Mouse (Mus musculus) C2C12 (cell line): Measurements from ENCODE around the gene Mpig6b. TPM values are rescaled to one million over a fixed set of nuclear protein-coding genes. Genes with fewer than 3 reads are reported as not detected.

ENCODE experiments used
- H3K27me3 ChIP-seq: one replicate; pipeline ENCODE4 v1.6.1; 2011; ENCODE audit not compliant: control insufficient read depth, insufficient read depth, insufficient read length
- H3K36me3 ChIP-seq: one replicate; pipeline ENCODE4 v1.6.1; 2011; ENCODE audit not compliant: control insufficient read depth, insufficient read depth
- H3K4me3 ChIP-seq: one replicate; pipeline ENCODE4 v1.5.1; 2011; ENCODE audit warnings: mild to moderate bottlenecking, control low read depth; ENCODE audit not compliant: poor library complexity, insufficient read depth, severe bottlenecking
- H3K79me2 ChIP-seq: one replicate; pipeline ENCODE4 v1.6.1; 2011; ENCODE audit not compliant: control insufficient read depth, insufficient read depth
- H3K79me3 ChIP-seq: one replicate; pipeline ENCODE4 v1.6.1; 2011; ENCODE audit warnings: low read depth, control low read depth
- H3ac ChIP-seq: one replicate; pipeline ENCODE3; 2011; ENCODE audit warnings: low read depth; ENCODE audit not compliant: control insufficient read depth, insufficient read length
- CEBPB ChIP-seq: IDR thresholded peaks from one replicate; pipeline ENCODE4 v1.6.1; 2011; ENCODE audit warnings: low read depth, mild to moderate bottlenecking, control low read depth, moderate library complexity
- CTCF ChIP-seq: IDR thresholded peaks from one replicate; pipeline ENCODE4 v1.5.1; 2011; ENCODE audit not compliant: control insufficient read depth, insufficient read depth, insufficient read length
- FOSL1 ChIP-seq: IDR thresholded peaks from one replicate; pipeline ENCODE4 v1.8.0; 2011; ENCODE audit warnings: mild to moderate bottlenecking, low read length; ENCODE audit not compliant: poor library complexity, insufficient read depth, severe bottlenecking
- MAX ChIP-seq: IDR thresholded peaks from one replicate; pipeline ENCODE4 v1.6.1; 2011; ENCODE audit warnings: mild to moderate bottlenecking, control low read depth
- MYOD1 ChIP-seq: IDR thresholded peaks from one replicate; pipeline ENCODE4 v1.6.1; 2011; ENCODE audit warnings: low read depth; ENCODE audit not compliant: control insufficient read depth, insufficient read length
- MYOG ChIP-seq: IDR thresholded peaks from one replicate; pipeline ENCODE4 v1.6.1; 2011; ENCODE audit not compliant: control insufficient read depth, insufficient read length; ENCODE audit errors: extremely low read depth
- USF1 ChIP-seq: IDR thresholded peaks from one replicate; pipeline ENCODE4 v1.6.1; 2011; ENCODE audit warnings: low read depth, mild to moderate bottlenecking, control low read depth, moderate library complexity
- polyA plus RNA-seq: library from polyadenylated mRNA; unstranded; fragments of >200 nt; fragmentation: generic; extraction: Trizol; gene quantifications from one replicate; pipeline ENCODE4 v1.2.1, GENCODE M21; 2012; ENCODE audit warnings: missing spikeins

Gene Mpig6b
- polyA plus RNA-seq, 1 experiment: 0.04 TPM

GRCm38 (mm10) chr17:35076507-35077176 is 10.7 kb upstream of the Mpig6b start, which contains the start of gene Ly6g6e:
Gene Ly6g6e (plus strand): TSS chr17:35076902.
- Histone ChIP-seq H3K79me2 (no peaks in the 10 kb centered on the region), H3K4me3 (no peak within 1 kb of the TSS), H3K79me3 (no peaks in the 10 kb centered on the region), H3K27me3 (peaks cover 19% of the 10 kb centered on the region), H3K36me3 (no peaks in the 10 kb centered on the region), H3ac (peak within 1 kb of the TSS; percentile 42)
- TF ChIP-seq USF1: no peak
- TF ChIP-seq FOSL1: no peak
- TF ChIP-seq CEBPB: no peak
- no peak for TF ChIP-seq MYOD1
- no peak for TF ChIP-seq MAX
- TF ChIP-seq MYOG: no peak

DNA sequence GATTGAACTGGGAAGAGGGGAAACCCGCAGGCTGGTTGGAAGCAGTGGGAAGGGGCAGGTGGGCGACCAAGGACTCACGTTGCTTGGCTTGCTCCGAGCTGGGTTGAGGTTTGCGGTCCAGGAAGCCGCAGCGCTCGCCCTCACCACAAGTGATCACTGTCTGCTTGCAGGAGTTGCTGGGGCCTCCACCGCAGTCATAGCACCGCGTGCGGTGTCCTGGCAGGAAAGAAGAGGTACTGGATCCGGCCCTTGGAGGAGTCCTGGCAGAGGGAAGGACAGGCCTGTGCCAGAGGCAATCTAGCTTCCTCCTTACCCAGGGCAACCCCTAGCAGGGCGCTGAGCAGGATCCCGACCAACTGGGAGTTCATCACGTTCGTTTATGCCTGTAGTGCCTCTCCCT is 8.1 kb upstream of the Mpig6b start:
- no peaks in the 10 kb centered on the region for H3K36me3 ChIP-seq
- H3ac ChIP-seq: no peak overlapping the region
- no peak overlapping the region for H3K4me3 ChIP-seq
- no peaks in the 10 kb centered on the region for H3K79me2 ChIP-seq
- no peak for TF ChIP-seq MYOD1
- TF ChIP-seq USF1: no peak
- no peak for TF ChIP-seq MAX
- TF ChIP-seq FOSL1: no peak
- TF ChIP-seq CEBPB: no peak
- TF ChIP-seq CTCF: no peak
- TF ChIP-seq MYOG: no peak
- peaks cover 17% of the 10 kb centered on the region for H3K27me3 ChIP-seq
- no peaks in the 10 kb centered on the region for H3K79me3 ChIP-seq

GRCm38 (mm10) chr17:35071454-35071853 is 5.5 kb upstream of the Mpig6b start:
- Histone ChIP-seq H3ac (no peak overlapping the region), H3K36me3 (no peaks in the 10 kb centered on the region), H3K4me3 (no peak overlapping the region), H3K27me3 (peaks cover 3% of the 10 kb centered on the region), H3K79me2 (no peaks in the 10 kb centered on the region), H3K79me3 (no peaks in the 10 kb centered on the region)
- TF ChIP-seq USF1 (no peak), CEBPB (no peak), FOSL1 (no peak), MAX (no peak), CTCF (no peak), MYOD1 (no peak), MYOG (no peak)

GRCm38 (mm10) chr17:35070556-35071229 is 4.7 kb upstream of the Mpig6b start:
- no peaks in the 10 kb centered on the region for H3K79me2 ChIP-seq

DNA sequence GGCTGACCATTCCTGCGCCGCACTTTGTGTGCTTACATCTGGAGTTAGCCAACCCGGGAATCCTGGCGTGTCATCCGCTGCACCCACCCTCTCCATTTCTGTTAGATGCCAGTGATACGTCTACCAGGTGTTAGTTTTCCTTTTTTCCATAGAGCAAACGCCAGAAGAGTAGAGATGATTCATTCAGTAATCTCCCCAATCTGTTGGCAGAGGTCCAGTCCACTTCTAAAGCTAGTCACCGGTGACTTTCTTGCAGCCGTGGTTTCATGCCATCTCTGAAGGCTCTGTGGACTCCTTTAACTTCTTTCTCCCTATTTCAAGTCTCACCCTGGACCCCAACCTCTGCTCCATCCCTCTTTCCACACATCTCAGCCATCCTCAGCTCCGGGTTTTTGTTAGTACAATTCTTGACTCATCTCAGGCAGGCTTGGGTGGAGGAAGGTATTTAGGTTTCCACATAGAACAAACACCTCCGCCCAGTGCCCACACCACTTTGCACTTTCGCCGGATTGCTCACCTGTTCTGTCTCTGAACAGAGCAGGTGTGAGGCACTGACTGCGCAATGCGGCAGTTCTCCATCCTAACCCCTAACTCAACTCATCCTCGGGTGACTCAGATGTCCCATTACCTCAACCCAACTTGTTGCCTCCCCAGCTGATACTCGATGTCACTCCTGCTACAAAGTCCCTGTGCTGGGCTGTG is 2.4 kb upstream of the Mpig6b start:
- TF ChIP-seq CEBPB (no peak), USF1 (no peak), CTCF (no peak), MYOG (no peak), MYOD1 (no peak), MAX (no peak), FOSL1 (no peak)
- H3ac ChIP-seq: no peak overlapping the region
- no peaks in the 10 kb centered on the region for H3K79me3 ChIP-seq
- no peak overlapping the region for H3K4me3 ChIP-seq
- peaks cover 3% of the 10 kb centered on the region for H3K27me3 ChIP-seq
- no peaks in the 10 kb centered on the region for H3K36me3 ChIP-seq
- H3K79me2 ChIP-seq: no peaks in the 10 kb centered on the region

More at GRCm38 (mm10) chr17:35070556-35071229, 4.7 kb upstream of the Mpig6b start:
- Histone ChIP-seq H3ac (no peak overlapping the region), H3K36me3 (no peaks in the 10 kb centered on the region), H3K79me3 (no peaks in the 10 kb centered on the region), H3K27me3 (peaks cover 3% of the 10 kb centered on the region), H3K4me3 (no peak overlapping the region)
- TF ChIP-seq USF1: no peak
- no peak for TF ChIP-seq MYOD1
- TF ChIP-seq CTCF: no peak
- no peak for TF ChIP-seq CEBPB
- no peak for TF ChIP-seq MYOG
- TF ChIP-seq MAX: no peak
- TF ChIP-seq FOSL1: no peak
